Mouse (Mus musculus) lung, postnatal 4 days (tissue): Measurements from ENCODE around the gene Sgtb.

Experiments
- DNase-seq, 2 experiments: peaks; one replicate each; pipeline ENCODE4 v3.0.0; 2021

Sgtb gene

GRCm38 (mm10) chr13:104109288-104109815, at the start of gene Sgtb, which contains the start of gene Nln:
Gene Sgtb, plus strand, starts transcription at chr13:104109741.
Gene Nln, minus strand, starts transcription at chr13:104109614.
- peak; percentile 88 to 94 for DNase-seq

DNA sequence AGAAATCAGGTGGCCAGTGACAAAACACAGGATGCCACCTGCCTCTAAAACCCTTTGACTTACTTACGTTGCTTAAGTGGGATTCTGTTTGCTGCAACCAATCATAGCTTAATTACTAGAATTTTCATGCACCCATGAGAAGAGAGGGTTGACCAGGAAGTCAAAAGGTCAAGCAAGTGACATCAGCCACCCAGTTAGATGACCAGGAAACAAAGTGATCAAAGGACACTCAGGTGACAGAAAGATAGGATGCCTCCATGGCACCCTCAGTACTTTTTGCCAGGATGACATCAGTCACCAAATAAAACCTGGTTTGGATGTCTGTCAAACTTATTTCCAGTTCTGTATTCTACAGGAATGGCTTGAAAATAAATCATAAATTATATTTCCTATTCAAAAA, 49.3 kb upstream of the Sgtb start:
- DNase-seq, result no peak

GRCm38 (mm10) chr13:104061975-104062750, 47.4 kb upstream of the Sgtb start:
- no peak for DNase-seq

DNA sequence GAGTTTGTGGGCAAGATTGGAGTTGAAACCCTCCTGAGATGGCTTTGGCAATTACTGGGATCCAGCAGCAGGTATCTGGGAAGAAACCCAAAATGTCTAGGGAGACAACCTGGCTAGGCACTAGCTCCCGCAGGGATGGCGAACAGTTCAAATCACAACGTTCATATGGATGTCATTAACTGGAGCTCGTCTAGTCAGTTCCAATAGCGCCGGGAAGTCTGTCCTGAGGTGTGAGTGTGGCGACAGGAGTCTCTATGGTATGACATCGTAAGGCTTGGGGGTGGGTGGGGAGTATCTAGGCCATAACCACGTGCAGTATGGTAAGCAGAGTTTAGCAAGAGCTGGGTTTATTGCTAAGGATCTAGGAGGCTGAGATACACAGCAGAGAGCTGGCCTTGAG, 46.5 kb upstream of the Sgtb start:
- no peak for DNase-seq

DNA sequence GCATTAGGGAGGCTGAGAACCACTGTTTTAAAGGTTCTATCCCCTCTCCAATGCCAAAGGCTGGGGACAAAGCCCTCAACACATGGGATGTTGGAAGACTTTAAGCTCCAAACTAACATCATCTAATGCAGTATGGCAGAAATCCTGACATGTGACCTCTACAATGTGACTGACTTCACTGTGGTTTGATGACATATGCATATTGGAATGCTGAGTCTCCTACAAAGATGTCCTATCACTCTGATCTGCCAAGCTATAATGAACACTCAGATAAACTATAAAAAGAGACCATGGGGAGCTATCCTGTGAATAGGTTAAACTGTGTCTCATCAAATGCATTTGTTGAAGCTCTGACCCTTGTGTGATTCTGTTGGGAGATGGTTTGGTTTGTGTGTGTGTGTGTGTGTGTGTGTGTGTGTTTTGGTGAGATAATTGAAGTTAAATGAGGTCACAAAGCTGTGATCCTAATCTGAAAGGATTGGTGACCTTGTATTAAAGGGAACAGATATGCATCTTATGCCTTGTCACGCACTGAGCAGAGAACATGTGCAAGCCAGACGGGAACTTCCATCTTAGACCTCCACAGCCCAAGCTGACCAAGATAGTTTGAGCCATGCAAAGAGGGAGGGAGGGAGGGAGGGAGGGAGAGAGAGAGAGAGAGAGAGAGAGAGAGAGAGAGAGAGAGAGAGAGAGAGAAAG, 43.7 kb upstream of the Sgtb start:
- no peak for DNase-seq

DNA sequence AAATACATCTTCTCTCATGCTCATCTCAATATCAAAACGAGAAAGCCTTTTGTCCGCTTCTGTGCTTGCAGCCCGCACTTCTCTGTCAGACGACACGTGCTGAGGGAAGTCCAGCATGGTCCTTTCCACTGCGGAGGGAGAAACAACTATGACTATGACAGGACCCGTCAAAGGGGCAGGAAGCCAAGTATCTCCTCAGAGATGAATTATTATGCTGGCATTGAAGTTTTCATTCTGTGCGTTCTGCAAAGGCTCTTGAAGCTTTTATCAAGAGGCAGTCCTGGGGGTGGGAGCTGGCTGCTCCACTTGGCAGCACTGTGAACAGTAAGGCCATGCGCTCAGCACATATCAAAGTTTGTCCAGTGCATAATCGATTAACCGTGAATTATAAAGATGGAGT, 40.3 kb upstream of the Sgtb start:
- DNase-seq, result no peak

- peak; percentile 30 for DNase-seq
Observed at GRCm38 (mm10) chr13:104070703-104071102, 38.8 kb upstream of the Sgtb start.

- DNase-seq, result no peak
Observed at GRCm38 (mm10) chr13:104072351-104072750, 37.2 kb upstream of the Sgtb start.

- DNase-seq, result no peak
Observed at GRCm38 (mm10) chr13:104074230-104074629, 35.3 kb upstream of the Sgtb start.

DNA sequence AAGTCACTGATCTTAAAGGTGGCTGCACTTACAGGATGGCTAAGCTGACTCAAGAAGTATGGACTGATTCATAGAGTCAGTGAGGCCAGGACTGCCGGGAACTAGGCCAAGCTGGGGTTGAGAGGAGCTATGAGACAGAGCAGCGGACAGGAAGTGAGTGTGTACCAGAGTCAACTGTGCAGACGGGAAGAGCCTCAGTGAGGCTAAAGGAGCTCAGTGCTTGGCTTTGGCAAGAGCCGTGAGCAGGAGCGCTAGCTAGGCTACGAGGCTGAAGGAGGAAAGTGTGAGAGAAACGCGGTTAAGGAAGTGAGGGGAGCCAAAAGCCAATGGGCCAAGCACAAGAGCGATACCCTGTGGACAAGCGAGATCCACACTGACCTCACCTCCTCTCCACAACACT, 34.8 kb upstream of the Sgtb start:
- peak; percentile 74 to 85 for DNase-seq

DNA sequence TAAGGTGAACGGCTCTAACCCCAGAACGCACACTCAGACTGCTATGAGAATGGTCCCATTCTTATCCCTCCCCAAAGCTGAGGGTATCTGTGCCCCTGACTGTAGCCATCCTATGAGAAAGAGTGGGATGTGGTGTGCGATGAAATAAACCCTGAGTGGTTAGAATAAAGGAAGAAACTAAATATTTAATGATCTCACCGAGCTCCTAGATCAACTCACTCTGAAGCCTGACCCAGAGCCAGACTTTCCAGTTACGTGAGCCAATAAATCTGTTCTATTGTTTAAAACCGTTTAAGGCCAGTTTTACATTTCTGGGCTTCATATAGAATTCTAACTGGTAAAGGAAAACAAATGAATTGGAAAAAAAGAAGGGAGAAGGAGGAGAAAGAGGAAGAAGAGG, 32.5 kb upstream of the Sgtb start:
- no peak for DNase-seq

DNA sequence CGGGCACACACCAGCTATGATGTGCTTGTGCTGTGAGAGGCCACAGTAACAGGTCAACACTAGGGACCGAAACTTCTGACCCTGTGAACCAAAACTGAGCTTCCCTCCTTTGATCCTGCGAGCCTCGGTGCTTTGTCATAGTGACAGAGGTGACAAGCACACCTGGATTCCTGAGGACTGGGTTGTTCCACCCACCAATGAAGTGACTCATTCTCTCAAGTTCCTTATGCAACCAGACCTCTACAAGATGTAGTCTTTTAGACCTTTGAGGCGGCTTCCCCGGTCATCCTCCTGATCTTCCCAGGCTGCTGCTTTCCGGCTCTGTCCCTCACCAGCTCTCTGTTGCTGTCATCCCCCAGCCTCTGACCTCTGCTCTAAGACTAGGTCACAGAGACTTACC, 27.0 kb upstream of the Sgtb start:
- DNase-seq, result no peak

DNA sequence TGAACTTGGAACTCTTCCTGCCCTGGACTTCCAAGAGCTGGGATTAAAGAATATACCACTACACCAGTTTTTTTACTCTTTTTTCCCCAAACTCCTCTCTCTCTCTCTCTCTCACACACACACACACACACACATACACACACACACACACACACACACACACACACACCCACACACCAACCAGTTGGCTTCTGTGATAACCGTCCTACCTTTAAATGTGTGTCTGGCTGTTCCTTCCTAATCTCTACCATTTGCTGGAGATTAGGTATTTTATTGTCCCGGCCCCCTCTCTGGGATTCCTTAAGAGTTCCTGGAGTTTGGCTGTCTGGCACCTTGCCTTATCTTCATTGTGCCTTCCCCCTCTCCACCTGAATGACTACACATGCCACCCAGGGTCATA, 24.9 kb upstream of the Sgtb start:
- no peak for DNase-seq

DNA sequence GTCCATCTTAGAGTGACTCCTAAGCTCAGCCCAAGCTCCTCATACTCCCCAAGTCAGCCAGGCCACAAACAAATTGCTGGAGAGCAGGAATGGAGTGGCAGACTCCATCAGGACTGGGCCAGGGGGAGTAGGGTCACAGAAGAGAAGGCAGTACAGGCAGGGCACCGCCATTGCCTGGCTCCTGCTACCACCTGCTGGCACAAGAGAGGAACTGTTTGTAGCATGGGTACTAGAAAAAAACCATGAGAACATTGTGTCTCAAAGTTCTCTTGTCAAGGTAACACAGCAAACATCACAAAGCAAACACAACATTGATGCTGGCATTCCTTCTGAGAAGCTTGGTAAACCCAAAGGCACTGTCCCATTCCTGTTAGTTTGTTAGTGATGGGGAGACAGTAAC, 20.2 kb upstream of the Sgtb start:
- DNase-seq, result peak; percentile 60 to 61

GRCm38 (mm10) chr13:104091734-104092133, 17.8 kb upstream of the Sgtb start:
- no peak for DNase-seq

GRCm38 (mm10) chr13:104094531-104095385, 14.8 kb upstream of the Sgtb start:
- peak; percentile 31 to 42 for DNase-seq

- DNase-seq, result no peak
Observed at GRCm38 (mm10) chr13:104095955-104096354, 13.6 kb upstream of the Sgtb start.

DNA sequence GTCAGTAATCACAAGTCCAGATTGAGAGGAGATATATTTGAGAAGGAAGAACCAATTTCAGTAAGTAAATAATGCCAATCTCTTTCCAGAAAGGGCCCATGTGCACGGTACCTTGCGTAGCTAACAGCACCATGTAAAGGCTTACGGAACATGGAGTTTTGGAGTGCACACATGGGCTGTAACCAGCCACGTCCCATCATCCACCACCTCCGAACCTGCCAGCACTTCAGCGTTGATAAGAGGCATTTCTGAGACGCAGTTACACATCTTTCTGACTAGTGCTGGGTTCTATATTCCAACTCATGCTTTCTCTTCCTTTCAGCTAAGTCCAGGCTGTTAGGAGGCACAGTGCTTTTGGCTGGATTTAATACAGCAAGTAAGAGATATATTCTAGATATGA, 12.4 kb upstream of the Sgtb start:
- peak in 1 of 2 experiments; percentile 49 for DNase-seq

DNA sequence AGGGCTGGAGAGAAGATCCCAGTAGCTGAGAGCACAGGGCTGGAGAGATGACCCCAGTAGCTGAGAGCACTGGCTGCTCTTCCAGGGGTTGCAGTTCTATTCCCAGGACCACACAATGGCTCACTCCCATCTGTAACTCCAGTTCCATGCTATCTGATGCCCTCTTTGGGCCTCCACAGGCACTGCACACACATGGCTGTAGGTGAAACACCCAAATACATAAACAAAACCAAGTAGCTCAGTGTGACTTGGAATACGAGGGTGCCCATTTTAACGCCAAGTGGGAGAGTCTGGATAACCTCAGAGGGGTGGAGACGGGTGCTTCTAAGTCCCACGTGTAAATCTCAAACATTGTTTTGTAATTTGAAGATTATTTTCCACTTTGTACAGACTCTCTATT, 9.1 kb upstream of the Sgtb start:
- no peak for DNase-seq

GRCm38 (mm10) chr13:104101606-104102235, 7.8 kb upstream of the Sgtb start:
- DNase-seq, result no peak

GRCm38 (mm10) chr13:104108651-104109287, 772 bp upstream of the Sgtb start:
- peak in 1 of 2 experiments; percentile 32 for DNase-seq
